Comparison of ENCODE assay signal across 8 mouse cellular contexts in the genomic region with DNA sequence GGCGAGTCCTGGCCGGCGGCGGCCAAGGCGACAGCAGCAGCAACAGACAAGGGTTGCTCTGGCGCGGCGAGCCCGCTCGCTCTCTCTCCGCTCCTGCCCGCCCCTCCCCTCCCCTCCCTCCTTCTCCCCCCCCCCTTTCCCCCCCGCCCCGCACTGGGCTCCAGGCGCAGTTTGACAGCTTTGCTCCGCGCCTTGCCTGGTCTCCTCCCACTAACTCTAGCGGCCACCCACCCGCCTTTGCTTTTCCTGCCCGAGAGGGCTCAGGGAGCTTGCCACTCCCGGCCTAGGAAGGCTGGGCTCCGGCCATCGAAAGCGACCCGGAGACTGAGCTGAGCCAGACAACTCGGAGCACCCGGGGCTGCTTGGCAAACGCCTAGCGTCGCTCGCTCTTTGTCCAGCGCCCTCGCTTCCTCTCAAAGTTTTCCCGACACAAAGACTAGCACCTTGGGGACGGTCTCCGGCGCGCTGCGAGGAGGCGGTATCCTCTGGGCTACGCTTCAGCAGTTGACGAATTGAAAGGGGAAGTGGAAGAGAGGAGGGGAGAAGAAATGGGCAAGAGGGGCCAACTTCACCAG. TPM values are rescaled to one million over a fixed set of nuclear protein-coding genes. Genes with fewer than 3 reads are reported as not detected.
DNase-seq lines count a peak whose midpoint lies in the region; ATAC-seq lines count a peak whose summit lies in the region.

A gene (minus strand): TSS at position 90 of the 575 bp plus-strand sequence.

- no peaks in the 10 kb centered on the region for H3K36me3 ChIP-seq in kidney, embryonic 14.5 days (ENCODE audit: control insufficient read depth, insufficient read depth, low read length)
- no peaks in the 10 kb centered on the region for H3K36me3 ChIP-seq in lung, embryonic 16.5 days (ENCODE audit: control insufficient read depth, insufficient read depth, low read length)

- H3K4me1 ChIP-seq in brown adipose tissue, adult 24 weeks (ENCODE audit: control insufficient read depth, insufficient read depth, insufficient read length, low read length), result peaks cover 2% of the 10 kb centered on the region; the same call in 1 of the 2 replicates
- peaks cover 15% of the 10 kb centered on the region for H3K4me1 ChIP-seq in kidney, embryonic 14.5 days (ENCODE audit: control insufficient read depth, insufficient read depth, low read length)
- peaks cover 9% of the 10 kb centered on the region for H3K4me1 ChIP-seq in lung, embryonic 16.5 days (replicated peaks; ENCODE audit: control insufficient read depth, insufficient read depth, low read length)

- DNase-seq in gastrocnemius, postnatal 10 days, result peak; percentile 60
- DNase-seq in gastrocnemius, adult 8-10 months (ENCODE audit: low spot score in 2 of 2), result no peak
- DNase-seq in heart, adult 18-20 months, result peak; percentile 45 to 49
- peak; percentile 66 for DNase-seq in ovary, postnatal 36 days (ENCODE audit: low spot score)
- no peak for DNase-seq in thymus, postnatal 14 days

- peak within 1 kb of the TSS; percentile 93 for H3K4me2 ChIP-seq in kidney, embryonic 14.5 days (replicated peaks; ENCODE audit: low read depth, low read length)
- H3K4me2 ChIP-seq in lung, embryonic 16.5 days (ENCODE audit: low read depth, low read length), result peak within 1 kb of the TSS; percentile 99

- H3K9me3 ChIP-seq in kidney, embryonic 14.5 days (ENCODE audit: control insufficient read depth, low read length), result no peaks in the 10 kb centered on the region
- H3K9me3 ChIP-seq in lung, embryonic 16.5 days (ENCODE audit: control insufficient read depth, low read length), result no peaks in the 10 kb centered on the region

- no peaks in the 10 kb centered on the region; the same call in none of the 2 replicates for H3K27me3 ChIP-seq in kidney, embryonic 14.5 days (ENCODE audit: control insufficient read depth, insufficient read depth, low read length)
- peaks cover 15% of the 10 kb centered on the region for H3K27me3 ChIP-seq in lung, embryonic 16.5 days (ENCODE audit: control insufficient read depth, insufficient read depth, low read depth, low read length)

- peak within 1 kb of the TSS; percentile 81 for H3K9ac ChIP-seq in kidney, embryonic 14.5 days (ENCODE audit: low read depth, low read length)
- H3K9ac ChIP-seq in lung, embryonic 16.5 days (ENCODE audit: low read length), result peak within 1 kb of the TSS; percentile 76

- WGBS in kidney, embryonic 14.5 days, result under 1% methylated on average over 32 of the region's 42 CpGs
- under 1% methylated on average over 32 of the region's 42 CpGs for WGBS in lung, embryonic 16.5 days

- H3K4me3 ChIP-seq in brown adipose tissue, adult 24 weeks (ENCODE audit: insufficient read depth, low read depth, low read length), result peak within 1 kb of the TSS; percentile 47
- peak within 1 kb of the TSS; percentile 79 for H3K4me3 ChIP-seq in kidney, embryonic 14.5 days (ENCODE audit: low read length)
- H3K4me3 ChIP-seq in lung, embryonic 16.5 days (ENCODE audit: low read length), result peak within 1 kb of the TSS; percentile 79

- no peak within 1 kb of the TSS for H3K27ac ChIP-seq in brown adipose tissue, adult 24 weeks (replicated peaks; ENCODE audit: low read depth, low read length)
- peak within 1 kb of the TSS; percentile 84 for H3K27ac ChIP-seq in kidney, embryonic 14.5 days (ENCODE audit: low read depth, low read length)
- H3K27ac ChIP-seq in lung, embryonic 16.5 days (ENCODE audit: low read length), result peak within 1 kb of the TSS; percentile 40

- ATAC-seq in kidney, embryonic 14.5 days (ENCODE audit: low FRiP score, low TSS enrichment), result peak; percentile 94
- peak; percentile 92 for ATAC-seq in lung, embryonic 16.5 days (ENCODE audit: low read depth)

RNA-seq across cellular contexts. Expression of the gene that starts here (rescaled TPM):
- total RNA-seq in gastrocnemius, postnatal 10 days (2021), result 1 to 10 TPM; 6.1 to 6.5 TPM
- under 1 TPM; 0.05 to 0.48 (median 0.19) TPM for total RNA-seq in gastrocnemius, adult 8-10 months (2022)
- not detected in 2 replicates for polyA plus RNA-seq in brown adipose tissue, adult 24 weeks (2012; ENCODE audit: insufficient read depth, insufficient read length, missing spikeins)
- under 1 TPM; 0.10 to 0.23 TPM for total RNA-seq in heart, adult 18-20 months (2021)
- 12.6 and 18.7 TPM in 2 replicates for polyA plus RNA-seq in kidney, embryonic 14.5 days (2014; fragmentation: Nextera tagmentation; extraction: Ambion mirVana)
- polyA plus RNA-seq in lung, embryonic 16.5 days (2015; fragmentation: Nextera tagmentation; extraction: Ambion mirVana), result 5.7 and 8.6 TPM in 2 replicates

Comparison
In these comparisons a context has a peak if more than half of its experiments do, and no peak if none do; other contexts are left out.
1. RNA of the gene that starts here (total RNA-seq): 6.1 to 6.5 TPM in gastrocnemius, postnatal 10 days; 0.10 to 0.23 TPM in heart, adult 18-20 months and 0.05 to 0.48 TPM in gastrocnemius, adult 8-10 months; every median in the first group is over 4 times any median in the second.
2. DNase-seq: peak in gastrocnemius, postnatal 10 days (single experiment) and ovary, postnatal 36 days (single experiment); none in gastrocnemius, adult 8-10 months (0 of 2) and thymus, postnatal 14 days (single experiment).
3. Peak in DNase-seq in heart, adult 18-20 months; RNA of the gene not detected or under 1 TPM.
4. Peak in every context shown above with its lines, with median percentiles within 50 percentile points of each other: H3K4me3 ChIP-seq.